Mouse (Mus musculus): Measurements from ENCODE around the gene Grin2a. TPM values are rescaled to one million over a fixed set of nuclear protein-coding genes. Genes with fewer than 3 reads are reported as not detected.

Grin2a gene
- polyA plus RNA-seq, 1 experiment, result 0.05 TPM

DNA sequence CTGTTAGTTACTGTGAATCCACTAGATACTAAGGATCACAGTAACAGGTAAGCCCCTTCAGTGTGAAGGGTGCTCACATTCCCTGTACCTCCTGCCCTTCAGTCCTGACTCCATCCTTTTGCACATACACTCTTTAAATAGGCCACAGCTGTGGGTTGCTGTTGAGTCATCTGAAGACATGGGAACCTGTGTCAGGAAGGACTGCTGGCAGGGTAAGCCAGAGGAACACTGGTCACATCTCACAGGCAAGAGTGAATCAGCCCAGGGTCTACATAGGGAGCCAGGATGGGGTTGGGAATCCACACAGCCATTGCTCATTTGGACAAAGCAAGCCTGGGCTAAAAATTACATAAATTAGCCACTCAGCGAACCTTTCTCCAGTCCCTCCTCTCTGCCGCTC lies 392.8 kb downstream of the Grin2a start:
- TF ChIP-seq POLR2A (IDR thresholded peaks at IDR 0.05; ENCODE audit: control insufficient read depth, extremely low read depth, insufficient read depth, low read length, poor library complexity) (no peak), CTCF (IDR thresholded peaks at IDR 0.05; ENCODE audit: borderline replicate concordance, control insufficient read depth, extremely low read depth, insufficient read depth, low read length, poor library complexity) (no peak)
- Histone ChIP-seq H3K27me3 (ENCODE audit: control insufficient read depth, insufficient read depth, low read length) (no peaks in the 10 kb centered on the region), H3K27ac (ENCODE audit: control insufficient read depth, insufficient read depth, low read length) (no peak overlapping the region), H3K4me3 (ENCODE audit: control insufficient read depth, insufficient read depth, low read length) (no peak overlapping the region), H3K4me1 (replicated peaks; ENCODE audit: control insufficient read depth, insufficient read depth, low read length) (no peaks in the 10 kb centered on the region), H3K36me3 (ENCODE audit: control insufficient read depth, insufficient read depth, low read length) (no peaks in the 10 kb centered on the region)
- no peak for DNase-seq
- WGBS, result 90% methylated on average over 2 of the region's 2 CpGs

DNA sequence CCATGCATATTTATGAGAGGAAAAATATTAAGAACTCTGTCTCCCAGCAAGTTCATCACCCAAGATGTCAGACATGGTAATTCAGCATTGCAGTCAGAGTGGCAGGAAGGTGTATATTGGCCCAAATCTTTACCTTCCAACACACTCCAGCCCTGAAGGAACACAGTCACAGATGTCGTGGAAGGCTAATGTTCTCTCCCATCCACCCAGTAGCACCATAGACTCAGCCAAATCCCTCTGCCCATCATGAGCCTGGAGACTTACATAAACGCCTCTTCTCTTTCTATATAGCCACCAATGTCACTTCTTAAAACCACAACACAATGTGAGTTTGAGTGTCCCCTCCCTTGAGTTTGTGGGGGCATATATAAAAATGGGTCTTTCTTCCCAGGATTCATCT lies 406.2 kb downstream of the Grin2a start:
- no peak for DNase-seq
- Histone ChIP-seq H3K4me3 (ENCODE audit: control insufficient read depth, insufficient read depth, low read length) (no peak overlapping the region), H3K27me3 (ENCODE audit: control insufficient read depth, insufficient read depth, low read length) (no peaks in the 10 kb centered on the region), H3K27ac (ENCODE audit: control insufficient read depth, insufficient read depth, low read length) (no peak overlapping the region), H3K36me3 (ENCODE audit: control insufficient read depth, insufficient read depth, low read length) (no peaks in the 10 kb centered on the region), H3K4me1 (replicated peaks; ENCODE audit: control insufficient read depth, insufficient read depth, low read length) (no peaks in the 10 kb centered on the region)
- WGBS, result 87% methylated on average over 2 of the region's 2 CpGs
- no peak for TF ChIP-seq POLR2A (IDR thresholded peaks at IDR 0.05; ENCODE audit: control insufficient read depth, extremely low read depth, insufficient read depth, low read length, poor library complexity)
- no peak for TF ChIP-seq CTCF (IDR thresholded peaks at IDR 0.05; ENCODE audit: borderline replicate concordance, control insufficient read depth, extremely low read depth, insufficient read depth, low read length, poor library complexity)

DNA sequence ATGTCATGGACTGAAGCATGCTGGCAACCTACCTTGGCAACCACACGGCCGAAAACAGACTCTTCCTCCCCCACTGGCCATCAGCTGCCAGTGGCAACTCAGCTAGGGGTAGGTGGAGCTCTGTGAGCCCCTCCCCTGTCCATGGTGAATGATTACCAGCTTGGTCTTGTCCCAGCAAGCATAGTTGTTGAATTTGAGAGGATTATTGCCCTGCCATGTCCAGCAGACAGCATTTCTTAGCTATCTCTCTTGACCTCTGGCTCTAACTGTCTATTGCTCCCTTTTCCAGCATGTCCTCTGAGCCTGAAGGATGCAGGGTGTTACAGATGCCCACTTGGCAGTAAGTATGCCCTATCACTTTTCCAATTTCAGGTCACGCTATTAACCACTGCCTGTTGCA lies 406.9 kb downstream of the Grin2a start:
- WGBS, result 81% methylated on average over 3 of the region's 3 CpGs
- no peak overlapping the region for H3K4me3 ChIP-seq (ENCODE audit: control insufficient read depth, insufficient read depth, low read length)
- DNase-seq, result no peak
- TF ChIP-seq CTCF (IDR thresholded peaks at IDR 0.05; ENCODE audit: borderline replicate concordance, control insufficient read depth, extremely low read depth, insufficient read depth, low read length, poor library complexity) (no peak), POLR2A (IDR thresholded peaks at IDR 0.05; ENCODE audit: control insufficient read depth, extremely low read depth, insufficient read depth, low read length, poor library complexity) (no peak)
- H3K27ac ChIP-seq (ENCODE audit: control insufficient read depth, insufficient read depth, low read length), result no peak overlapping the region
- H3K27me3 ChIP-seq (ENCODE audit: control insufficient read depth, insufficient read depth, low read length), result no peaks in the 10 kb centered on the region
- H3K36me3 ChIP-seq (ENCODE audit: control insufficient read depth, insufficient read depth, low read length), result no peaks in the 10 kb centered on the region
- H3K4me1 ChIP-seq (replicated peaks; ENCODE audit: control insufficient read depth, insufficient read depth, low read length), result no peaks in the 10 kb centered on the region

DNA sequence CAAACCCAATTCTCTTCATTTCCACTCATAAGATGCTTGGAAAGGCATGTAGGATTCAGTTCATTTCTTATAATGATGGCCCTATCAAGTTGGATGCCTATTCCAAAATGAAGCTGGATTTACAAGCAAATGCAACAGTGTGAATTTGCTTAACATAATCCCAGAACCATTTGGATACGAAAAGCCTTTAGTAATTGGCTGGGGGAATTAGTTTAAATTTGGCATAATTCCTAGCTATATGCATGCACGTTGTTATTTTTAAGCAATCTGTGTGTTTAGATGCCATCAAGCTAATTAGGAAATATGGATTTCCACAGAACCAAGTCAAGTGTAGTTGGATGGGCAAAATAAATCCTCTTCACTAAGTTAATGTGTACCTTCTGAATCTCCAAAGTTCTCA lies 411.4 kb downstream of the Grin2a start:
- WGBS, result 80% methylated on average over 2 of the region's 2 CpGs
- H3K27ac ChIP-seq (ENCODE audit: control insufficient read depth, insufficient read depth, low read length), result no peak overlapping the region
- no peaks in the 10 kb centered on the region for H3K27me3 ChIP-seq (ENCODE audit: control insufficient read depth, insufficient read depth, low read length)
- H3K4me3 ChIP-seq (ENCODE audit: control insufficient read depth, insufficient read depth, low read length), result no peak overlapping the region
- no peaks in the 10 kb centered on the region for H3K36me3 ChIP-seq (ENCODE audit: control insufficient read depth, insufficient read depth, low read length)
- H3K4me1 ChIP-seq (replicated peaks; ENCODE audit: control insufficient read depth, insufficient read depth, low read length), result no peaks in the 10 kb centered on the region
- no peak for DNase-seq
- TF ChIP-seq CTCF (IDR thresholded peaks at IDR 0.05; ENCODE audit: borderline replicate concordance, control insufficient read depth, extremely low read depth, insufficient read depth, low read length, poor library complexity) (no peak), POLR2A (IDR thresholded peaks at IDR 0.05; ENCODE audit: control insufficient read depth, extremely low read depth, insufficient read depth, low read length, poor library complexity) (no peak)

DNA sequence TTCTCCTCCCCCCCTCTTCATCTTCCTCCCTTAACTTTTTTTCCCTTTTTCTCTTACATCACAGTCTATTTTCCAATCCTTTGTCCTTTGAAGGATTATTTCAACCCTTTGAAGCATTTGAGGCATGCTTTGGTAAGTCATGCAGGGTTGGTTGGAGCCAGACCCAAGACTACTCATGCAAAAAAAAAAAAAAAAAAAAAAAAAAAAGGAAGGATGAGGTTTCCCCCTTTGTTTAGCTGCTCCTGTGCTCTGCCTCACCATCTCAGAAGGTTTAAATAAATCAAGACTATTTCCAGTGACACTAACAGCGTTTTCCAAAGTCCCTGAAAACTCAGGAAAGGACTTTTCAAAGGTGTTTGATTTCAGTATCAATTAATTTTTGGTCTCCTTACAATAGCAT lies 423.6 kb downstream of the Grin2a start:
- H3K27me3 ChIP-seq (ENCODE audit: control insufficient read depth, insufficient read depth, low read length), result no peaks in the 10 kb centered on the region
- no peak for TF ChIP-seq POLR2A (IDR thresholded peaks at IDR 0.05; ENCODE audit: control insufficient read depth, extremely low read depth, insufficient read depth, low read length, poor library complexity)
- TF ChIP-seq CTCF (IDR thresholded peaks at IDR 0.05; ENCODE audit: borderline replicate concordance, control insufficient read depth, extremely low read depth, insufficient read depth, low read length, poor library complexity), result no peak
- H3K4me3 ChIP-seq (ENCODE audit: control insufficient read depth, insufficient read depth, low read length), result no peak overlapping the region
- 31% methylated on average over 1 of the region's 1 CpGs for WGBS
- no peaks in the 10 kb centered on the region for H3K36me3 ChIP-seq (ENCODE audit: control insufficient read depth, insufficient read depth, low read length)
- no peaks in the 10 kb centered on the region for H3K4me1 ChIP-seq (replicated peaks; ENCODE audit: control insufficient read depth, insufficient read depth, low read length)
- H3K27ac ChIP-seq (ENCODE audit: control insufficient read depth, insufficient read depth, low read length), result no peak overlapping the region
- no peak for DNase-seq

DNA sequence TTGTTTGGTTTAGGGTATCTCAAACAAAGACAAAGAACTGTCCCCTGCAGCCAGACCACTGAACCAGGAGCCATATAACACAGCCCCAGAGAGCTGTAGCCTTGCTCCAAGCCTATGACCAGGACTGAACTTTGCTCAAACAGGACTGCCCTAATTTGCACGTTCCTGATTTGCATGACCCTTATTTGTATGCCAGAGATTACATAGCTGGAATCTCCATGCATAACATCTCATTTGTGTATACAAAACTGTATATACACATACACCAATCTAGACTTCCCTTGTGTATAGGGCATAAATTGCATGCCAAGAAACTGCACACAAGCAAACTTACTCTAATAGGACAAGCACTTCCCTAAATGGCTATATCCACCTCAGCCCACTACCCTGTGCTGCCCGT lies 428.1 kb downstream of the Grin2a start:
- WGBS, result 56% methylated on average over 2 of the region's 2 CpGs
- H3K27ac ChIP-seq (ENCODE audit: control insufficient read depth, insufficient read depth, low read length), result no peak overlapping the region
- TF ChIP-seq POLR2A (IDR thresholded peaks at IDR 0.05; ENCODE audit: control insufficient read depth, extremely low read depth, insufficient read depth, low read length, poor library complexity), result no peak
- TF ChIP-seq CTCF (IDR thresholded peaks at IDR 0.05; ENCODE audit: borderline replicate concordance, control insufficient read depth, extremely low read depth, insufficient read depth, low read length, poor library complexity), result no peak
- DNase-seq, result no peak
- no peaks in the 10 kb centered on the region for H3K27me3 ChIP-seq (ENCODE audit: control insufficient read depth, insufficient read depth, low read length)
- H3K4me1 ChIP-seq (replicated peaks; ENCODE audit: control insufficient read depth, insufficient read depth, low read length), result no peaks in the 10 kb centered on the region
- H3K4me3 ChIP-seq (ENCODE audit: control insufficient read depth, insufficient read depth, low read length), result no peak overlapping the region
- H3K36me3 ChIP-seq (ENCODE audit: control insufficient read depth, insufficient read depth, low read length), result no peaks in the 10 kb centered on the region

DNA sequence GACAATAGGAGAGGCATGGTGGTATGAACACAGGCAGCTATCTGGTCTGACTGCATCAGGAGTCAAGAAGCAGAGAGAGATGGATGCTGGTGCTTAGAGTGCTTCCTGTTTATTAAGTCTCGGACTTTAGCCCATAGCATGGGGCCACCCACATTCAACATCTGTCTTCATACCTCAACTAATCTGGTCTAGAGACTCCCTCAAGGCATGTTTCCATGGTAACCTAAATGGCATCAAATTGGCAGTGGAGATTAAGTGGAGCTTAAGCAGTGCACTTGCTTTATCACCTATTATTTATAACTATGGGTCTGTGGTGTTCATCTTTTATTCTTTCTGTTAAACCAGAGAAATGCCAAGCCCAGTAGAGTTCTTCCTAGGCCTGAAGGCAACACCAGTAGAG lies 433.5 kb downstream of the Grin2a start:
- no peak for DNase-seq
- Histone ChIP-seq H3K36me3 (ENCODE audit: control insufficient read depth, insufficient read depth, low read length) (no peaks in the 10 kb centered on the region), H3K27me3 (ENCODE audit: control insufficient read depth, insufficient read depth, low read length) (no peaks in the 10 kb centered on the region), H3K4me3 (ENCODE audit: control insufficient read depth, insufficient read depth, low read length) (no peak overlapping the region), H3K4me1 (replicated peaks; ENCODE audit: control insufficient read depth, insufficient read depth, low read length) (no peaks in the 10 kb centered on the region), H3K27ac (ENCODE audit: control insufficient read depth, insufficient read depth, low read length) (no peak overlapping the region)
- TF ChIP-seq POLR2A (IDR thresholded peaks at IDR 0.05; ENCODE audit: control insufficient read depth, extremely low read depth, insufficient read depth, low read length, poor library complexity) (no peak), CTCF (IDR thresholded peaks at IDR 0.05; ENCODE audit: borderline replicate concordance, control insufficient read depth, extremely low read depth, insufficient read depth, low read length, poor library complexity) (no peak)
- WGBS, result 34% methylated on average over 1 of the region's 1 CpGs
